Mouse (Mus musculus): ENCODE measurements around the gene Desi2.

- TF ChIP-seq GATA1 (IDR thresholded peaks at IDR 0.05; ENCODE audit: low read length) (no peak), TAL1 (IDR thresholded peaks at IDR 0.05; ENCODE audit: low read length) (no peak)
Measured at GRCm38 (mm10) chr1:178188386-178188785, 1.2 kb downstream of the Desi2 start.

Data from erythroblast, embryonic 14.5 days (primary cell).